Mouse (Mus musculus): ENCODE data around the gene Olfr1371.
"Not testable (repeated sequence)": the region's sequence is repeated elsewhere in the genome, so short reads cannot be mapped to it uniquely, and the experiment has no call there.

Gene Olfr1371

DNA sequence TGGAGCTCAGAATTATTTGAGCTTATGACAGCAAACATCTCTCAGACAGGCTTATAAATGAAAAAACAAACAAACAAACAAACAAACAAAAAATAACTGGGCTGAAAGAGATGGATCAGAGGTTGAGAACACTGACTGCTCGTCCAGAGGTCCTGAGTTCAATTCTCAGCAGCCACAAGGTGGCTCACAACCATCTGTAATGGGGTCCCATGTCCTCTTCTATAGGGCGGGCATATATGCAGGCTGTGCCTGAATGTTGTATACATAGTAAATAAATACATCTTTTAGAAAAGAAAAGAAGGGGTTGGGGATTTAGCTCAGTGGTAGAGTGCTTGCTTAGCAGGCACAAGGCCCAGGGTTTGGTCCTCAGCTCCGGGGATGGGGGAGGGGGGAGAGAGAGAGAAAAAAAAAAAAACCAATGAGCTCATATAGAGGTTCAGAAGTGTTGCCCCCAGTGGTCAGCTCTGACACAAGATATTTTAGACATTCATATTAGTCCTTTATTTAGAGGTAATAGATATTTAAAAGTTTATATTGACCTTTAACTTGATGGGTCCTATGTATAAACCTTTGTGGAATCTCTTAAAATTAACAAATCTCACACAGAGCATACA is 12.3 kb upstream of the Olfr1371 start:
- no peak for DNase-seq (ENCODE audit: low spot score)

DNA sequence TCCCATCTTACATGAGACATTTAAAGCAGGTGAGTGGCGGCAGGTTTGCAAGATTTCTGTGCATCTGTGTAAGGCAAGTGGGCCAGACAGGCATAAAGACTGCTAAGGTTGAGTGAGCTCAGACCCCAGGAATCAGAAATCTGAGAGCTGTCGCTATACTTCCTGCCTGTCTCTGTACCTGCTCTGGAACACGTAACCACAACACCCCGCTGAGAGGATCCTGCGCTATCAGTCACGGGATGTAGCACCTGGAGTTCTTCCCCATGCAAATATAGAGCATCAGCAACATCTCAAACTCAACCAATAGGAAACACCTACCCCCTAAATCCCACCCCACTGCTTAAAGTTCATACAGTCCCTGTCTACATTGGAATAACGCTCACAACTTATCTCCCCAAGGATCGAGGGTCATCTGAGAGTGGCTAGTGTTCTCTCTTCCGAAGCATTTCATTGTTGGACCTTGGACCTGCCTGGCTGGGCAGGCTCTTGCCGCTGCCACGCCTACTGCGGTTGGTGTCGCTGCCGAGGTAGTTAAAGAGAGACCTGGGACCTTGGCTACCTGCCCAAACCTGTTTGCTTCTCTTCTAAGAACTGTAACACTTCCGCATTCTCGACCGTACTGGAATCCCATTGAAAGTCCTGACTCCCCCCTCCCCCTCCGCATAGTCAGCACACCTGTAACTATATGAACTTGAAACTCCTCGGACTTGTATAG is 10.3 kb upstream of the Olfr1371 start:
- peak; percentile 46 for DNase-seq (ENCODE audit: low spot score)

DNA sequence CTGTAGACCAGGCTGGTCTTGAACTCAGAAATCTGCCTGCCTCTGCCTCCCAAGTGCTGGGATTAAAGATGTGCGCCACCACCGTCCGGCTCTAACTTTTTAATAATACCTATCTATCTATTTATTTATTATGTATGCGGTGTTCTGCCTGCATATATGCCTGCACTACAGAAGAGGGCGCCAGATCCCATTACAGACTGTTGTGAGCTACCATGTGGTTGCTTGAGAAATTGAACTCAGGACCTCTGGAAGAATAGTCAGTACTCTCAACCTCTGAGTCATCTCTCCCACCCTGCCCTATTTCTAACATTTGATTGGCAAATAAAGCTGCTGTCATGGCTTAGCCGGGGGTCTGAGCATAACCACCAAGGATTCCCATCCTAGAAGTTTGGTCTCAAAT is 9.1 kb upstream of the Olfr1371 start:
- no peak for DNase-seq (ENCODE audit: low spot score)

DNA sequence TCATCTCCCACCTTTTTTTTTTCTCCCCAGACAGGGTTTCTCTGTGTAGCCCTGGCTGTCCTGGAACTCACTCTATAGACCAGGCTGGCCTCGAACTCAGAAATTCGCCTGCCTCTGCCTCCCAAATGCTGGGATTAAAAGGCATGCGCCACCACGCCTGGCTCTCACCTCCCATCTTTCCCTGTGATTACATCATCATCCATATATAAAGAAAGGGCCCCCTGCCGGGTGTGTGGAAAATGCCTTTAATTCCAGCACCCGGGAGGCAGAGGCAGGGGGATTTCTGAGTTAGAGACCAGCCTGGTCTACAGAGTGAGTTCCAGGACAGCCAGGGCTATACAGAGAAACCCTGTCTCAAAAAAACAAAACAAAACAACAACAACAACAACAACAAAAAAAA is 8.1 kb upstream of the Olfr1371 start:
- not testable (repeated sequence) for DNase-seq (ENCODE audit: low spot score)

DNA sequence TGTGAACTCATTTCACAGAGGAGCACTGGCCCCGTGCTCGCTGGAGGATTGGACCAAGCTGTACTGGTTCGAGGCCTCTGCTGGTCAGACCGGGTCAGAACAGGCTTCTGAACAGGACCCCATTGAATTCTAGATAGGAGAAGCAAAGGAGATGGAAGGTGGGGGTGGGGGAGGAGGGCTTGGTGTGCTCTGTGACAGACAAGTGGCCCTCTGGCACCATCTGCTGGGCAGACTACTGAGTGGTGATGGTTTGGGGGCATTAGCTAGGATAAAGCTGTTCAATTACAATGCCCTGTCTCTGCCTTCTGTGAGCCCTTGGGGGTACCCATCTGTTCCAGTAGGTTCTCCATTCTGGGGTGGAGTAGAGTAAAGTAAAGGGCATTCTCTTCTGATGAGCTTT is 6.5 kb upstream of the Olfr1371 start:
- peak; percentile 49 for DNase-seq (ENCODE audit: low spot score)

DNA sequence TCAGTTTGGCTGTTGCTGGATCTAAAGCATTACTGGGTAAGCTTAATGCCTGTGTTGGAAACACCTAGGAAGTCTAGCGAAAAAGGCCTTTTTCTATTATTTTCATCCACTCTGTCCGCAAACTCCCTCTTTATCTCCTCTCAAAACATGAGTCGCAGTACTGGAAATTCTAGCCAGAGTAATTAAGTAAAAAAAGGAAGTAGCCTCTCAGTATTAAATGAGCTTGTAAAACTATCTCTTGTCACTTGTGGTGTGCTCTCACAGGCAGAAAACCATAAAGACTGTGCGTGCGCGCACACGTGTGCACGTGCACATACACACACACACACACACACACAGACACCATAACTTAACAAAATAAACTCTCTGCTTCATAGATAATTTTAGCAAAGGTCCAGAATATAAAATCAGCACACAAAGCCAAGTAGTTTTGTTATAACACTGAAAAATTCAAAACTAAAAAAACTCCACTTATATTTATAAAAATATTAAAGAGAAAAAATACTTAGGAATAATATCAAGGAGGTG is 17.2 kb downstream of the Olfr1371 start:
- DNase-seq (ENCODE audit: low spot score): not testable (repeated sequence)

DNA sequence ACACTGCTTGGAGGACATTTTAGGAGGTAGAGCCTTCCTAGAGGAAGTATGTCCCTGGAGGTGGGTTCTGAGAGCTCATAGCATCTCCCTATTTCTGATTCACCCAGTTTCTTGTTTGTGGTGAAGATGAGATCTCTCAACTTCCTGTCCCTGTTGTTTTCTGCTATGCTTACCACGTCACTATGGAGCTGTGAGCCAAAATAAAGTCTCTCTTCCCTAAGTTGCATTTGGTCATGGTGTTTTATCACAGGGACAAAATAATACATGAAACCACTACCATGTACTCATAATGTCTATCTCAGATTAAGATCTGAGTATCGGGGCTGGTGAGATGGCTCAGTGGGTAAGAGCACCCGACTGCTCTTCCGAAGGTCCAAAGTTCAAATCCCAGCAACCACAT is 33.1 kb downstream of the Olfr1371 start:
- not testable (repeated sequence) for DNase-seq (ENCODE audit: low spot score)

DNA sequence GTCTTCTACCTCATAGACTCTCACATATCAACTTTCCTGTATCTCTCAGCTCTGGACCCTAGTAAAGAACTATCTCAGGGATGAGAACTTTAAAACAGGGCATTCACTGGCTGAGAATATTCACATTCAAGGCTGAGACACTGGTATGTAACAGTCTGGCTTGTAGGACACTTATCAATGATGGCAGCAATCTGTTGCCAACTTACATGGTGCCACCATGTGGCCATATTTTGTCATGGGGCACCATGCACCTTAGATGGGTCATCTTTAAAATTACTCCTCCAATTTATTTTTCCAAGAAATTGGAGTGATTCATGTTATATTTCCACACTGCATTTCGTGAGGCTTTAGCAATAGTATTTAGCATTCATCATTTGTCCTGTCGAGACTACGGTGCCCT is 33.9 kb downstream of the Olfr1371 start:
- DNase-seq (ENCODE audit: low spot score): not testable (repeated sequence)

DNA sequence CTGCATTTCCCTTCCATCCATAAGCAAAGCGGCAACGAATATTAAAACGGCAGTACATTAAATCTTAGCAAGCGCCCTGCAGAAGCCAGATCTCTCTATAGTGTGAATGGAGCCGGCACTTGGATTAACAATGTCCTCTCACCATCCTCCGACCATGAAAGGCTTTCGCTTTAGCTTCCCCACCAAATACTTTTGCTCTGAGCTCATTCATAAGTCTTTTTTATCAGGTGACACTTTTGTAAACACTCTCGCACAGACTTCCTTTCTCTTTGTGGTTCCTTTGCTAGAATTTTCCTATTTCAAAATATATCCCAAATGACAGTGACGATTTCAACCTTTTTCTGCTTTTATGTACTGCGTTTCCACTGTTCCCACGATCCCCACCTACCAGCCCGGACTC is 45.3 kb downstream of the Olfr1371 start:
- DNase-seq (ENCODE audit: low spot score): no peak

DNA sequence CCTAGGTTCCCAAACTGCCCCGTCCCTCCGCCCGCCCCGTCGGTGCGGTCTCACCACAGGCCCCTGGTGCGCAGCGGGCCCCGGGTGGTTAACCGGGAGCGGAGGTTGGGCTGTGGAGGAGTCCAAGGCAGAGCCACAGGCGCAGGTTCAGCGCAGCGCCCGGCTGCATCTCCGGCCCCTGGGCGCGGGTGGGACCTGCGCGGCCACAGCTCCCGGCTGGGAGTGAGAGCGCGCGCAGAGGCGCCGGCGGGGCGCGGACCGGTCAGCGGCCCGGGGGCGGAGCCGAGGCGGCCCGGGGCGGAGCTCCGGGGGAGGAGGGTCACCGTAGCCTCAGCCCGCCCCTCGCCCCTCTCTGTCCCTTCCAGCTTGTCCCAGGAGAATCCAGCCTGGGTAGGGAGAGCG is 45.9 kb downstream of the Olfr1371 start:
- not testable (repeated sequence) for DNase-seq (ENCODE audit: low spot score)

DNA sequence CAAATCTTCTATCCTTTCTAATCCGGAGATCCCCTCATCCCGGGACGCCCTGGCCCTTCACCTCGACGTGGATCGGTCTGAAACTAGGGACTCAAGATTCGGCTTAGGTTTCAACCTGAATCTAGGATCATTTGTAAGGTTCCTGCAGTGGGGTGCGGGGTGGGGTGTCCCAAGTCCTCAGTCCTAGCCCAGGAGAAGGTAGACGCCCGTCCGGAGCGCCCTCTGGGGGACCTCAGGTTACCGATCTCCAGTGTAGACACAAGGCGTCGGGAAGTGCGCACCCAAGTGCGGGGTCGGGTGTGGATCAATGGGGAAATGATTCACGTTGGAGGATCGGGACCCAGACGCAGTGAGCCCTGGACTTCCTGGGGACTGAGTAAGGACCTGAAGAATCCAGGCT is 46.7 kb downstream of the Olfr1371 start:
- DNase-seq (ENCODE audit: low spot score): no peak

DNA sequence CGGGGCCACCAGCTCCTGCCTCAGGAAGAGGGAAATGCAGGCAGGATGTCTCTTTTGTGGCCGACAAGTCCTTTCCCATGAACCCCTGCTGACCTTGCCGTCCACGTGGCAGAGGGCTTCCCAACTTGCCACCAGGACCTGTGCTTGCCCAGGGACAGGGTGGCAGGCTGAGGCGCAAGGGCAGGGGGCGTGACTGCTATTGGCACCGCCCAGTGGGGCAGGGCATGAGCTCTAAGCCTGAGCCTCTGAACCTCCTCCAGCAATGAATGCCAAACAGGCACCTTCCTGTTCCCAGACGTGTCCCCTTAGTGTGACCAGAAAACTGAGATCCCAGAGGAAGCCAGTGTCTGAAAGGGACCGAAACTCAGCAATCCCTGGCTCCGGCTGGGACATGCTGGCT is 49.9 kb downstream of the Olfr1371 start:
- no peak for DNase-seq (ENCODE audit: low spot score)
